Mouse (Mus musculus) layer of hippocampus, adult 9-11 months (tissue): ENCODE measurements at regions not wholly inside any gene's neighbourhood (a gene's known extent, or its start where the extent isn't known, plus 50 kb on each side); places are given as distances from the start of the nearest gene placed in this dataset.
A peak's percentile ranks its signal among the peaks of the same experiment; 100 is the strongest.

ENCODE experiments used
- DNase-seq: peaks from one replicate; pipeline ENCODE4 v3.0.0; 2022

DNA sequence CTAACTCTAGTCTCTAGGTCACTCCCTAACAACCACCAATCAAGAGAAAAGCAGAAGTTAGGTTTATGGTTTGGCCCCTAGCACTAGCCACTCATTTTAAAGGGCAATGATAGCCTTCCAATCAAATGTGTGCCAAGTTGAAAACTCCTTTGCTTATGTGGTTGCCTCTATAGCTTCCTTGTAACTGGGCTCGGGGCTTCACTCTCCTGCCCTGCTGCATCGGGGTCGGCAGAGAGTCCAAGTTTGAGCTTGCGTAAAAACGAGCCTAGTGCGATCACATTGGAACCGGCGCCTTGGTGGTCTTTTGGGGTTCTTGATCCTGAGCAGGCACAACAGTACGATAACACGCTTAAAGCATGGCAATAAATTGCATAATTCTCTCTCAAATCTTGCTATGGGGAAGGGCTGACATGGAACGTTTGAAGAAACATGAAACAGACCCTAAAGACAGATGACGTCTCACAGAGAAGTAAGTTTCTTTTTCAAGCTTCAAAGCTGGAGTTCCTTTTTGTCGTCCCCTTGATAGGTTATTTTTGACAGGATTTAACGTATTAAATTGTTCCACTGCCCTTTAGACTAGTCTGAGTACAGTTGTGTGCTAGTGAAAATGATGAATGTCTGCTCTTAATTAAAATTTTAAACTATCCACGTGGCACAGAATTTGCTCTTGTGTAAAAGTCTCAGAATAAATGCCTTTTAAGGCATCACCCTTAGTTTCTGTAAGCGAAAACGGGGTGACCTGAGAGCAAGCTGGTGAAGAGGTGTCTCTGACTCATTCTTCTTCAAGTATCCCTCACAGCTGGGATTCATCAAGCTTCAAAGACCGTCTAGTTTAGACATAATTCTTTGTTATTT lies 52.0 kb downstream of the 4930426L09Rik start:
- no peak for DNase-seq

DNA sequence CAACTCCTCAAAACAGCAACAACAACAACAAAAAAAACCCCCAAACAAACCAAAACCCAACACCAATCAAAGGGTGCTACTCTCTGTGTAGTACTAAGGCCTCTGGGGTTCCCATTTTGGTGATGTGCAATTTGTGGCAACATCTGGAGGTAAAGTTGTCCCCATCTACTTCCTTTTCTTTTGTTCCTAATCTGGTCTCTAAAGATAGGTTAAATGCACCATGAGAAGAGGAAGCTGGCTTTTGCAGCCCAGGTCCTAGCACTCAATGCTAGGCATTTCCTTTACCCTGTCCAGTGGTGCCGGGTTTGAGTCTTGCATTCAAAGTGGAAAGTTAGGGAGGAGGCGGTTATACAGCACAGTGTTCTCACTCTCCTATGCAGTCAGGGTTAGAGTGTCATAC lies 57.4 kb downstream of the 4930426L09Rik start:
- peak; percentile 21 for DNase-seq

DNA sequence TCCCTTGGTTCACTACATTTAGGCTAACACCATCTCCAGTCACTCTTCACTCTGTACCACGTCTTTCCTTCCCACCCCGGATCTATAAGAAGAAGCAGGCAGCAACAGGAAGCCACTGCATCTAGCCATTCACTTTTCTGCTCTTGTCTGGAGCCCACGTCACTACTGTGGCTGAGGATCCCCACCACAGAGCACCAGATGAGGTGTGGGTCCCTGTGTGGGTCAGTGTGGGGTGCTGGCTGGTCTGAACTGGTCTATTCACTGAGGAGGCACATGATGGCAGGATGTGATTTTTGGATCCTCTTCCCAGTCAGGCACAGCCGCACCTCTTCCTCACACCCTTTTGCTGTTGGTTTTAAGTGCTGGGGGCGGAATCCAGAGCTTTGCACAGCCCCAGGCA lies 59.7 kb downstream of the 4930426L09Rik start:
- peak; percentile 39 for DNase-seq

DNA sequence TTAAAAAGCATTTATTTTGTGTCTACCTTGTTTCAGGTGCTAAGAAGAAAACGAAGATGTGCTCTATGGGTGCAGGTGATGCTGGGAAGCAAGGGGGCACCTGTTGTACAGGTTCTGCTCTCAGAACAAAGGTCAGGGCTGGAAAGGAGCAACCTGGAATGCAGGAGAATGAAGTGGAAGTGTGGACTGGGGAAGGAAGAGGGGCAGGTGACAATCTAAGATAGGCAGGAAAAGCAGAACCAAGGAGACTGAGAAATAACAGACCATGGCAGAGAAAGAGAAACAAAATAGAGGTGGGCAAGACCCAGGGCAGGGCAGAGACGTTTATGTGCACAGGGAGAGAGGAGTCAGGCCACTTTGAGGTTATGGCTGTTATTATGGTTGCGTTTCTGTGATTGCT lies 60.6 kb downstream of the 4930426L09Rik start:
- DNase-seq: no peak

DNA sequence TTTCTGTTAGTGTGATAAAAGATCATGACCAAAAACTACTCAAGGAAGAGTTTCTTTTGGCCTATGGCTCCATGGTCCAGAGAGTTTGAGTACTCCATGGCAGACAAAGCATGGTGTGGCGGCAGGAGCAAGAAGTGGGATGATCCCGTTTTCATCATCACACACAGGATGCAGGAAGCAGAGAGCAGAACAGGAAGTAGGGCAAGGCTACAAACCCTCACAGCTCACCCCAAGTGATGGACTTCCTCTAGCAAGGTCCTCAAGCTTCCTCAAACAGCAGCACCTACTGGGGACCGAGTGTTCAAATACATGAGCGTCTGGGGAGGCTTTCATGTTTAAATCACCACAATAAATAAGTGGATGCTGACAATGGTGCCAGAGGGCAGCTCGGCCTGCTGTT lies 61.1 kb downstream of the 4930426L09Rik start:
- DNase-seq: peak; percentile 30

DNA sequence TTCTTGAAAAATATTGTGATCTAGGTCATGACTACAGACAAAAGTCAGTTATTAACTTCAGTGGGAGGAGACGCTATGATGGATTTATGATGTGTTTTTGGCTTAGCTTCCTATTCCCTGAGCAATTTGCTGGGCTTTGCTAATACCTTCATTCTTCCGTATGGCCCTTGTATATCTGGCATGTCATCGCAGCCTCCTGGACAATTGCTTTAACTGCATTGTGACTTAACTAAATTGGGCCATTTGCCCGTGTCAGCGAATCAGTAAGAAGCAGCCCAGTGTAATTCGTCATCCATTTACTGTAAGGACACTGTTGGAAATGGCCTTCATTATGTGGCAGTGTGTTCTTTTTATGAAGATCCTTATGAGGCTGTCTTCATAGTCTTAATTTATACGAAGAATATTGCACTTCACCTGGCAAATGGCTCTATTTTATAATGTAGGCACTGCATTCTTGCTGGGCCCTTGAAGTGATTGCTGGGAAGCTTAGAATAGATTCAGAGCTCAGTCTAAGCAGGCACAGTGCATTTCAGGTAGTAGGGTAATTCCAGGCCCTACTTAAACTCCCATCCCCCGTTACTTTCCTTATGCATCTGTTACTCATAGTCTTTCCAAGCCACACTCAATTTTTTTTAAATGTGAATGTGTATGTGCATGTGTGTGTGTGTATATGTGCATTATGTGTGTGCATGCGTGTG lies 62.2 kb downstream of the 4930426L09Rik start:
- no peak for DNase-seq

DNA sequence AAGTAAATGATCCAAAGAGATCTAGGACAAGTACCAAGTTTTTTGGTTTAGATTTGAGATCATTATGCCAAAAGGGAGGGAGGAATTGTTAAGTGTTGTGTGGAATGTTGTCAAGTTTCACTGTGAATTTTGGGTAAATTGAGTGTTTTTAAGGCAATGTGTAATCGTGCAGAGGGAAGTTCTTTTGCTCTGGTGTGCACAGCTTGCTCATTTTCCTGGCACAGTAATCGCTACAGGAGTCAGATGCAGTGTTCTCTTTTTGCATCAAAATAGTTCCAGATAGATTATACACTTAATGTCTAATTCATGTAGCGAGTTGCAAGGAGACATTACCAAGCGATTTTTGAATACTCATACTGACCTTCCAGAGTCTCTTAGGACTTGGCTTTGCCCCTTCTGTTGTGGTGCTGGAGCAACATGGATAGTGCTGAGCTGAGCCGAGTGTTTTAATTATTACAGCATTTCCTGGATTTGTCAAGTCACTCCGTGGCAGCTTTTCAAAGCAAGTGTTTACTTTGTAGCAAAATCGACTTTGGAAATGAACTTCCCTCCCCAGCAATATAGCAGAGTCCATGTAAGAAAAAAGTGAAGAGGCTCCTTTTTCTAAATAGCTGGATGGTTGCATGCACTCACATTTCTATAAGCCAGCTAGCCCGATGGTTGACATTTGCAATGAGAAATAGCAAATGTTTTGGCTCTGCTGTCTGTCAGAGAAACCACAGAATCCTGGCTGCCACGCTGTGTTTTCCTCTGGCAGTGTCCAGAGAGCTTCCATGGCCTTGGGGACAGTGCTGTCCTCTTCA lies 66.6 kb downstream of the 4930426L09Rik start:
- peak; percentile 46 for DNase-seq

DNA sequence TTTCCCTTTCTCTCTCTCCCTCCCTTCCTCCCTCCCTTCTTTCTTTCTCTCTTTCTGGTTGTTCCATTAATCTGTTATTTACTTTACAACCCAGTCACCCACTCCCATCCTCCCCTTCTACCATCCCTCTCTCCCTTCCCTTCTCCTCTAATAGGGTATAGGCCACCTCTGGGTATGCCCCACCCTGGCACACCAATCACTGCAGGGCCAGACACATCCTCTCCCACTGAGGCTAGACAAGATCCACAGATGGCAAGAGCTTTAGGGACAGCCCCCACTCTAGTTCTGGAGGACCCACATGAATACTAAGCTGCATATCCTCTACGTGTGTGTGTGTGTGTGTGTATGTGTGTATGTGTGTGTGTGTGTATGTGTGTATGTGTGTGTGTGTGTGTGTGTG lies 67.4 kb downstream of the 4930426L09Rik start:
- no peak for DNase-seq

DNA sequence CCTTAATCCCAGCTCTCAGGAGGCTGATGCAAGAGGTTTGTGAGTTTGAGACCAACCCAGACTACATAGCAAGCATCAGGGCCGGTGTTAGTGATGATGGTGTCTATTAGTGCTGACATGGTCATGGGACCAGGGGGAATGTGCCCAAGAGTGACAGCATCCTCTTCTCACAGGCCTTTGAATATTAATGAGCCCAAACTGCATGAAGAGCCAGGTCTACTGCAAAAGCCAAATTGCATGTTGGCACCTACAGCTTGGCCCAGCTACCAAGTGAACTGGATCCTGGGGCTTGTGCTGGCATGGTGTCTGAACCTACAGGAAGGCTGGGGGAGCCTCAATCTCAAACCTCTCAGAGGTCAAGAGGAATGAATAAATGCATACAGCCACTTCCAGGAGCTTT lies 70.0 kb downstream of the 4930426L09Rik start:
- no peak for DNase-seq

DNA sequence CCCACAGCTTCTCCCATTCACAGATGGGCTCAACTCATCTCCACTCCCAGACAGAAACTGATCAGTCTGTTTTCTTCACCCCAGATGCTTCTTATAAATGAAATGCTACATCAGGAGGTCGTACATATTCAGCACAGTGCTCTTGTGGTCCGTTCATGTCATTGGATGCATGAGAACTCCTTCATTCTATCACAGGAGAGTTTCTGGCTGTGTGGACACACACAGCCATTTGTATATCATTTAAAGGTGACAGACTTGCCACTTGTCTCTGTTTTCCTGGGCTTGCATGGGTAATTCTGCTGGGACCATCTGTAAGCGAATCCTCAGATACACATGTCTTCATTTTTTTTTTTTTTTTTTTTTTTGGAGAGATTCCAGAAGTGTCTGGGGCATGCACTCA lies 85.7 kb downstream of the 4930426L09Rik start:
- DNase-seq: no peak

DNA sequence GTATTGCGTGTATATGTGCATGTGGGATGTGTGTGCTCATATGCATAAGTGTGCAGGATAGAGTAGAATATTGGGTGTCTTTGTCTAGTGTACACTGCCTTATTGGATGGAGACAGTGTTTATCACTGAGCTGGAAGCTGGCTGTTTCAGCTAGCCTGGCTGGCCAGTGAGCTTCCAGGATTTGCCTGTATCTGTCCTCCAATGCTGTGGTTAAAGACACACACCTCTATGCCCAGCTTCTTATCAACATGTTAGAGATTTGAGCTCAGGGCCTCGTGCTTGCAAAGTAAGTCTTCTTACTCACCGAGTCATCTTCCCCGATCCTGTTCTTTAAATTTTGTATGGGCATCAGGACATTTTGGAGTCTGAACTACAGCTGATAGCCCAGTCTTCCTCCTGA lies 87.0 kb downstream of the 4930426L09Rik start:
- no peak for DNase-seq

DNA sequence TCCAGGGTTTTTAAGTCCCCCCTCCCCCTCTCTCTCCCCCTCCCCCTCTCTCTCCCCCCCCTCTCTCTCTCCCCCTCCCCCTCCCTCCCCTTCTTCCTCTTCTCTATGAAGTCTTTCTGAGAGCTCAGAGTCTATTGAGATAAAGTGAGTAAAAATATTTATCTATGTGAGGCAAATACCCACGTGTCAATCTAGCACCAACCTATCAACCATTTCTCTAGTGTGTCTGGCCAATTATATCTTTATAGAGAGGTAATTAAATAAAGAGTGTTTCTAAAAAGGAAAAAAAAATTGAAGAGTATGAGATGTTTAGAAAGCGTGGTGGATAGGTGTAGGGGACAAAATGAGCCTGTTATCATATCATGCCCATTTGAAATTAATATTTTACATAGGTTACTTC lies 88.0 kb downstream of the 4930426L09Rik start:
- DNase-seq: no peak

DNA sequence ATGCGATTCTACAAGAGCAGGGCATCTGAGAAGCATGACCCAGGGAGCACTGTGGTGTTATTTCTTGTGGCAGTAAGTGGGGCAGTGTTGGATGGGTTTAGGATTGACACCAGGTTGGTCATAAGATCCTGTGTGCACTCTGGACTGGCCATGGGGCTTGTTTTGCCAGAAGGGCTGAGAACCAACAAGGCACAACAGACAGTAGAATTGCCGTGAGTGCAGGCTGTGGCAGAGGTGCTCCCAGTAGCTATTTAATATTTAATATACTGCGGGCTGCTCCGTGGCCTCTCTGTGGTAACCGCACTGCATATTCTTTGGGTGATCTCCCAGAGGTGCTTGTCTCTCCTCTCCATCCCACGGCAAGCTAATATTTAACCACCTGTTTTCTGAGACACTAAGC lies 88.5 kb downstream of the 4930426L09Rik start:
- DNase-seq: no peak

DNA sequence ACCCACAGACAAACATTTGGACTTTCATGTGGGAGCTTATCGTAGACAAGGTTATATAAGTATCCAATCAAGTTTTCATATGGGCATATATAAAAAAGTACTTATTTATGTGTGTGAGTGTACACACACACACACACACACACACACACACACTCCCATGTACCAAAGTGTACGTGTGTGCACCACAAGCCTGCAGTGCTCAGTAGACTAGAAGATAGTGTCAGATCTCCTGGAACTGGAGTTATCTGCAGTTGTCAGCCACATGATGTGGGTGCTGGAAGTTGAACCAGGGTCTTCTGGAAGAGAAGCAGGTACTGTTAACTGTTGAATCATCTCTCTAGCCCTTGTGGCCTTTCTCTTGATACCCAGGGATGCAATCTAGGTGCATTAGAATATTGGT lies 99.7 kb upstream of the Armc3 start:
- DNase-seq: no peak

DNA sequence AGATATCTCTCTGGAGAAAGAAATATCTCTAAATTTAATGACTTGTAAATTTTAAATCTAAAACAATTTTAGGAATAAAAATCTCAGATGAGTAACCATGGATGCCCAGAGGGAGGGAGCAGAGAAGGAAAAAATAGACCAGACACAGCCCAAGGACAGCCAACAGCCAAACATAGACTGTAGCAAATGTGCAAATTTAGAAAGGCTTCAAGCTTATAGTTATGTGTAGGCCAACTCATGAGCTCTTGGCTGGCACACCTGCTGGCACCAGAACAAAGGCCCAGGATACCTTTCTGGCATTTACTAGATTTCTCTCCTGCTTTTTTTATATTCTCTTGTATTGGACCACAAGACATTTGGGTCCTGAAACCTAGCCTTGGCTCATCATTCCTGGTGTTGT lies 90.3 kb upstream of the Armc3 start:
- DNase-seq: no peak

DNA sequence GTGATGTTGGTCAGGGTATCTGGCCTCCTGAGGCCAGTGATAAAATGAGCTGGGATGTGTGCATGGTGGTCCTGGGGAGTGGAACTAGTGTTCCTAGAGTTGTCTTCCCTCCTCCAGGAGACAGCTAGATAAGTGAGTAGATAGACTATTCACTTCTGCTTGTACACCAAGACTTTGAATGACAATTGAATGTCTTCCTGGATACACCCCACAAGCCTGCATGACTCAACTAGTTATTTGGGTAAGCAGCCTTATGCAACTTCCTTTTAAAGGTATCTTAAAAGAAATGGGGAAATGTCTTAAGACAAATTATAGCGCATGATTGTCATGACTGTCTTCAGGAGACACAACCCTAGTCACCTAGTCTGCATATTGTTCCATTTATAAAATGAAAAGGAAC lies 79.2 kb upstream of the Armc3 start:
- DNase-seq: no peak

DNA sequence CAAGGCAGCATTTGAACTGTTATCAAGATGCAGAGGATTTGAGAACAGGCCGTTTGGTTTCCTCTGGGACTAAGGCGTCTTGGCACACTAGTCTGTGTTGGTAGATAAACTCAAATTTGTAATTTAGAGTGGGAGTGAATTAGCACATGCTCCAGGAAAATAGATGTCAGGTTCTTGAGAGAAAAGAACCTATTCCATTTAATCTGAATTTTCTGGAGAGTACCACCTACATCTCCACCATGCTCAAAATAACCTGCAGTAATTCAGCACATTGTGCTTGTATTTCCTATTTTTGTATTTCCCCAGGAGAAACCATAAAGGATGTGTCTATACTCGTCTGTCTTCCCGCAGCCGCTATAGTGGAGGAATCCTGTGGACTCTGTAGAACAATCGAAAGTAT lies 66.2 kb upstream of the Armc3 start:
- no peak for DNase-seq

DNA sequence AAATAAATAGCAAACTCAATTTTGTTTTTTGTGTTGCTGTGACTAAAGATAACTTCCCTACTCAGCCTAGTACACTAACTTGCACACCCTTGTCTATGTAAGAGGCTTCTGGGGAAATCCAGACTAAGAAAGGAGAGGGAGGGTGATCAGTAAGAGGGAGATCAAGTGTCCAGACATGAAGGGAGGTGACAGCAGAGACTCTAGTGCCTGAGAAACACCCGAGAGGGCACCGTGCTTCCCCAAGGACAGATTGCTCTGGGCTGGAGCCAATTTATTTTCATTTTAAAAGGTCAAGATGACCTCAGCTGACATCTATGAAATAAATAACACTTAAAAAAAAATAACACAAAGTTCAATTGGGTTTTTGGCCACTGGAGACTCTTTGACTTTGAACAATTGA lies 56.5 kb upstream of the Armc3 start:
- DNase-seq: no peak

DNA sequence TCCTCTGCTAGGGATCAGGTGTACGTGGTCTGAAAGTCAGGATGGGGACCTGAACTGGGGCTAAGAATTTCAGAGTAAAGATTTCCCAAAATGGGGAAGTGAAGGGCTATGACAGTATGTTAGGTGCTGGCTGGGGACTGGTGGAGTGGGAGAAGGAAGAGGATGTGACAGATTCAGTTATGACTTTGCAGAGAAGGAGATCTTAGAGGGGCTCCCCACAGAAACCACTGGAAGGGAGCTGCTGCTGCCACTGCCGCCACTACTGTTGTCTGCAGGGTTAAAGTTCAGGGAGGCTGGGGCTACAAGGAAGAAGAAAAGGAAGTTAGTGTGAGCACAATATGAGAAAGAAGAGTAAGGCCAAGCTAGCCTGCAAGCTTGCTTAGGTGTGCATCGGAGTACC lies 53.7 kb upstream of the Armc3 start:
- no peak for DNase-seq

DNA sequence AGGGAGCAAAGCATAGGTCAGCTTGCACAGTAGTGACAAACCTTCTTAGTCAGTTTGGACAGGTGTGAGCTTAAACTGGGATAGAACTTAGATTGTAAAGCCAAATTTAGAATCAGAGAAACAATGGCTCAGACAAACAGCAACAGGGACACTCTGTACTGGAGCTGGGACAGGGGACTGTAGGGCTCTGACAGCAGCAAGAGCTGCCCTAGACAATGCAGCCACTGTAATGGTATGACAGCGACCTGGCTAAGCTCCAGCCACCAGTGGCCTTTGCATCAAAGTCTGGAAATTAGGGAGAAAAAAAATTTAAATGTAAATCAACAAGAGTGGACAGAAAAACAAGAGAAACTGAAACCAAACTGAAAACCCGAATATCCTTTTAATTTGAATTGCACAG lies 53.2 kb upstream of the Armc3 start:
- DNase-seq: peak; percentile 84

DNA sequence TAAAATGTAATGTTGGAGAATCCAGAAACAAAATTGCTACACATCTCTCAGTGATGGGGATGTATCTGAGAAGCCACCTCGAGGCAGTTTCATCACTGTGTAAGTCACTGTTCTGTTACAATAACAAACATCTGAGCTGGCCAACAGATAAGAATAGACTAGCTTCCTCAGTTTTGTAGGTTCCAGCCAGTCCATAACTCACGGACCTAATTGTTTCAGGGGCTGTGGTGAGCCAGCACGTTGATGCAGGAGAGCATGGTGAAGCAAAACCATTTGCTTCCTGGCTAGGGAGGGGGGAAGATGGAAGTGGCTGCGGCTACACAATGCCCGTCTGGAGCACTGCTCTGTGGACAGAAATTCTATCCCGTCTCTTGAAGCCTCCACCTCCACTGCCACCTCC lies 52.8 kb upstream of the Armc3 start:
- DNase-seq: peak; percentile 12

DNA sequence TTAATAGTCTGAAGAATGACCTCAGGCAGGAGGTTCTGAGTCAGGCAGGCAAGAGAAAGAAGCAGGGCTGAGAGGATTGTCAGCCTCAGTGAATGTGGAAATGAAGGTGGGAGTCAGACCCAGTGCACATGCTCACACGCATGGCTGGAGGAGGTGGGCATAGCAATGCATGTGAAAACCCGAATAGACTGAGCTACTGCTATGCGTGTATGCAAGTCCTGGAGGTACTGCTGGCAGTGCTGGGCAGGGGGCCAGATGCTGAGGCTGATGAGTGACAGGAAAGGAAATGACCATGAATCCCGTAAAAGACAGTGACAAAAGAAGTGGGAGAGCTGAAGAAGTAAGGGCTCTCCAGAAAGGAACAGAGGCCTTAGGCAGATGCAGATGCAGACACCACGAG lies 50.3 kb upstream of the Armc3 start:
- no peak for DNase-seq
